Mouse (Mus musculus) liver, adult 2 months (tissue): ENCODE measurements around the gene Meaf6.

Source experiments
- CTCF ChIP-seq: fragments of 200-500 bp; IDR thresholded peaks from 2 replicates; pipeline ENCODE4 v1.5.1; 2011; ENCODE audit warnings: low read depth, low read length, control low read depth
- POLR2A ChIP-seq: fragments of 200-500 bp; IDR thresholded peaks from 2 replicates; pipeline ENCODE4 v1.6.1; 2011; ENCODE audit warnings: low read length, control low read depth; ENCODE audit not compliant: insufficient read depth; ENCODE audit errors: extremely low read depth

DNA sequence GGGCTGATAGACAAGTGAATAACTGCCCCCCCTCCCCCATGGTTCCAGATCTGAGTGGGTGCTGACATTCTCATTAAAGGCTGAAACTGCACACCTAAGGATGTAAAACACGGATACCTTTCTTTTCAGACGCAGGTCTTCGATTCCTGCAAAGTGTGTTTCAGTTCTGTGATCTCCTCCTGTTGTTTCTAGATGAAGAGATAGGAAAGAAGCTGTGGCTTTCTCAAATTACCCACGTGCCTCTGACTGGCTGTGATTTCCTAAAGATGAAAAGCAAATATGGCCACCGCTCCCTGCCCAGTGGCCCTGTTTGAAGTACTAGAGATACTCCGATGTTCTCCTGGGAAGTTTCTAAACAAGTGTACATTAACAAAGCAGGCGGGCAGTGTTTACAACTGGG is 53.4 kb downstream of the Meaf6 start:
- TF ChIP-seq POLR2A (no peak), CTCF (no peak)
